Mouse (Mus musculus) CH12F3 (cell line): ENCODE data around the gene Rnh1.

Source experiments
- in situ Hi-C: fragments of 300-500 bp; cut with MboI; formaldehyde crosslinking; loops from 2 replicates; pipeline ENCODE4 v1.14.3; 2020; ENCODE audit warnings: low sequenced_read_pairs

The Rnh1 gene

GRCm38 (mm10) chr7:141120605-141121004 is 52.1 kb downstream of the Rnh1 start:
- in situ Hi-C loops: no loop called here

GRCm38 (mm10) chr7:141119487-141119886 is 53.2 kb downstream of the Rnh1 start:
- in situ Hi-C loops: no loop called here

- in situ Hi-C loops: no loop called here
Measured at GRCm38 (mm10) chr7:141117636-141118035, 55.0 kb downstream of the Rnh1 start, which contains the start of gene Ano9. Ano9 (minus strand) TSS chr7:141117806.

- in situ Hi-C loops: no loop called here
Measured at GRCm38 (mm10) chr7:141115874-141116273, 56.8 kb downstream of the Rnh1 start.
